Mouse (Mus musculus) heart, adult 11 months (tissue): ENCODE data around the gene Sh3bp2.
A peak's percentile ranks its signal among the peaks of the same experiment; 100 is the strongest.

Experiments
- DNase-seq: peaks from one replicate; pipeline ENCODE4 v3.0.0; 2022

The Sh3bp2 gene

GRCm38 (mm10) chr5:34573268-34574221 is 47.9 kb downstream of the Sh3bp2 start, which contains the start of gene Add1:
Add1 (plus strand) TSS chr5:34573664.
- peak; percentile 100 for DNase-seq

GRCm38 (mm10) chr5:34574721-34575120 is 49.1 kb downstream of the Sh3bp2 start:
- peak; percentile 84 for DNase-seq

GRCm38 (mm10) chr5:34576286-34576685 is 50.6 kb downstream of the Sh3bp2 start:
- peak; percentile 70 for DNase-seq

- DNase-seq: no peak
Observed at GRCm38 (mm10) chr5:34578038-34578655, 52.5 kb downstream of the Sh3bp2 start.

- DNase-seq: peak; percentile 19
Observed at GRCm38 (mm10) chr5:34579377-34579776, 53.7 kb downstream of the Sh3bp2 start.

GRCm38 (mm10) chr5:34581671-34582313 is 56.2 kb downstream of the Sh3bp2 start:
- DNase-seq: peak; percentile 92

GRCm38 (mm10) chr5:34582314-34582675 is 56.7 kb downstream of the Sh3bp2 start:
- DNase-seq: no peak

- peak; percentile 81 for DNase-seq
Observed at GRCm38 (mm10) chr5:34585216-34585615, 59.6 kb downstream of the Sh3bp2 start.

- peak; percentile 66 for DNase-seq
Observed at GRCm38 (mm10) chr5:34587881-34588280, 62.2 kb downstream of the Sh3bp2 start.

- DNase-seq: peak; percentile 53
Observed at GRCm38 (mm10) chr5:34590059-34590458, 64.4 kb downstream of the Sh3bp2 start.

- DNase-seq: peak; percentile 80
Observed at GRCm38 (mm10) chr5:34590702-34591101, 65.1 kb downstream of the Sh3bp2 start.

- peak; percentile 78 for DNase-seq
Observed at GRCm38 (mm10) chr5:34591388-34592004, 65.9 kb downstream of the Sh3bp2 start.

- DNase-seq: peak; percentile 69
Observed at GRCm38 (mm10) chr5:34592224-34592623, 66.6 kb downstream of the Sh3bp2 start.

GRCm38 (mm10) chr5:34592666-34593065 is 67.0 kb downstream of the Sh3bp2 start:
- peak; percentile 65 for DNase-seq

- DNase-seq: peak; percentile 72
Observed at GRCm38 (mm10) chr5:34593202-34593727, 67.6 kb downstream of the Sh3bp2 start.

- peak; percentile 58 for DNase-seq
Observed at GRCm38 (mm10) chr5:34604576-34604975, 78.9 kb downstream of the Sh3bp2 start.

- DNase-seq: peak; percentile 41
Observed at GRCm38 (mm10) chr5:34607100-34607880, 81.7 kb downstream of the Sh3bp2 start.

- DNase-seq: peak; percentile 65
Observed at GRCm38 (mm10) chr5:34608226-34608625, 82.6 kb downstream of the Sh3bp2 start.

- no peak for DNase-seq
Observed at GRCm38 (mm10) chr5:34609966-34610365, 84.3 kb downstream of the Sh3bp2 start.
